Comparison of ENCODE assay signal across 9 mouse cellular contexts in genomic region chr5:136051231-136052085, GRCm38 (mm10). TPM values are rescaled to one million over a fixed set of nuclear protein-coding genes. Genes with fewer than 3 reads are reported as not detected.
DNase-seq lines count a peak whose midpoint lies in the region; ATAC-seq lines count a peak whose summit lies in the region.
"Had no signal": no experiment of that assay in that cellular context is flagged by ENCODE, and none has a peak within 500 bp of the region (broad histone marks: within the 10 kb centered on the region; RNA-seq: fewer than 3 reads in every experiment).

No protein-coding gene starts in this region.

- H3K27ac ChIP-seq in midbrain, embryonic 10.5 days (replicated peaks): peak overlapping the region; percentile 88
- H3K27ac ChIP-seq in midbrain, embryonic 15.5 days: no peak overlapping the region
- H3K27ac ChIP-seq in embryonic facial prominence, embryonic 10.5 days (replicated peaks): peak overlapping the region; percentile 83
- H3K27ac ChIP-seq in heart, embryonic 16.5 days (ENCODE audit: low read length): peak overlapping the region; percentile 66
- no peak overlapping the region for H3K27ac ChIP-seq in midbrain, embryonic 16.5 days (ENCODE audit: low read length)

- peaks cover 16% of the 10 kb centered on the region for H3K4me1 ChIP-seq in midbrain, embryonic 10.5 days
- H3K4me1 ChIP-seq in midbrain, embryonic 15.5 days: peaks cover 8% of the 10 kb centered on the region; the same call in 1 of the 2 replicates
- H3K4me1 ChIP-seq in embryonic facial prominence, embryonic 10.5 days: peaks cover 22% of the 10 kb centered on the region
- peaks cover 10% of the 10 kb centered on the region for H3K4me1 ChIP-seq in heart, embryonic 16.5 days (ENCODE audit: control insufficient read depth, insufficient read depth, low read length)
- H3K4me1 ChIP-seq in midbrain, embryonic 16.5 days (ENCODE audit: control insufficient read depth, insufficient read depth, low read length): 0 out of 2 replicates have a peak, but pooled peaks cover 2% of the 10 kb centered on the region

- H3K27me3 ChIP-seq in midbrain, embryonic 10.5 days (ENCODE audit: low read depth, poor library complexity, severe bottlenecking): no peaks in the 10 kb centered on the region
- H3K27me3 ChIP-seq in midbrain, embryonic 15.5 days (replicated peaks): no peaks in the 10 kb centered on the region
- no peaks in the 10 kb centered on the region for H3K27me3 ChIP-seq in embryonic facial prominence, embryonic 10.5 days (replicated peaks; ENCODE audit: low read depth, poor library complexity, severe bottlenecking)
- no peaks in the 10 kb centered on the region for H3K27me3 ChIP-seq in heart, embryonic 16.5 days (ENCODE audit: control insufficient read depth, insufficient read depth, low read length)
- no peaks in the 10 kb centered on the region for H3K27me3 ChIP-seq in midbrain, embryonic 16.5 days (ENCODE audit: control insufficient read depth, insufficient read depth, low read depth, low read length)

- no peaks in the 10 kb centered on the region for H3K36me3 ChIP-seq in midbrain, embryonic 10.5 days
- no peaks in the 10 kb centered on the region for H3K36me3 ChIP-seq in midbrain, embryonic 15.5 days (replicated peaks)
- no peaks in the 10 kb centered on the region for H3K36me3 ChIP-seq in embryonic facial prominence, embryonic 10.5 days (replicated peaks)
- no peaks in the 10 kb centered on the region for H3K36me3 ChIP-seq in heart, embryonic 16.5 days (ENCODE audit: control insufficient read depth, insufficient read depth)
- no peaks in the 10 kb centered on the region for H3K36me3 ChIP-seq in midbrain, embryonic 16.5 days (ENCODE audit: control insufficient read depth, insufficient read depth, low read length)

- H3K9ac ChIP-seq in midbrain, embryonic 15.5 days: no peak overlapping the region
- H3K9ac ChIP-seq in heart, embryonic 16.5 days (ENCODE audit: low read length): no peak overlapping the region
- H3K9ac ChIP-seq in midbrain, embryonic 16.5 days (ENCODE audit: low read depth, low read length): no peak overlapping the region

- H3K9me3 ChIP-seq in midbrain, embryonic 10.5 days (replicated peaks): no peaks in the 10 kb centered on the region
- H3K9me3 ChIP-seq in midbrain, embryonic 15.5 days: no peaks in the 10 kb centered on the region
- no peaks in the 10 kb centered on the region for H3K9me3 ChIP-seq in embryonic facial prominence, embryonic 10.5 days
- H3K9me3 ChIP-seq in heart, embryonic 16.5 days (replicated peaks; ENCODE audit: control insufficient read depth, low read length): no peaks in the 10 kb centered on the region
- H3K9me3 ChIP-seq in midbrain, embryonic 16.5 days (replicated peaks; ENCODE audit: control insufficient read depth, low read length, poor library complexity, severe bottlenecking): no peaks in the 10 kb centered on the region

- 9% methylated on average over 10 of the region's 10 CpGs for WGBS in midbrain, embryonic 10.5 days
- WGBS in midbrain, embryonic 15.5 days: 6% methylated on average over 10 of the region's 10 CpGs
- 15% methylated on average over 10 of the region's 10 CpGs for WGBS in embryonic facial prominence, embryonic 10.5 days
- WGBS in heart, embryonic 16.5 days: 16% methylated on average over 10 of the region's 10 CpGs
- WGBS in midbrain, embryonic 16.5 days: 10% methylated on average over 10 of the region's 10 CpGs

- H3K4me3 ChIP-seq in midbrain, embryonic 10.5 days: peak overlapping the region; percentile 28
- no peak overlapping the region for H3K4me3 ChIP-seq in midbrain, embryonic 15.5 days
- peak overlapping the region; percentile 23; the same call in 1 of the 2 replicates for H3K4me3 ChIP-seq in embryonic facial prominence, embryonic 10.5 days
- no peak overlapping the region for H3K4me3 ChIP-seq in heart, embryonic 16.5 days (ENCODE audit: low read length)
- no peak overlapping the region for H3K4me3 ChIP-seq in midbrain, embryonic 16.5 days (ENCODE audit: low read depth, low read length)

- H3K4me2 ChIP-seq in midbrain, embryonic 15.5 days: no peak overlapping the region
- H3K4me2 ChIP-seq in heart, embryonic 16.5 days (ENCODE audit: low read depth, low read length): 0 out of 2 replicates have a peak overlapping the region, but pooled peaks have one; percentile 9
- no peak overlapping the region for H3K4me2 ChIP-seq in midbrain, embryonic 16.5 days (ENCODE audit: low read length)

- no peak for ATAC-seq in midbrain, embryonic 15.5 days (replicated peaks)
- ATAC-seq in heart, embryonic 16.5 days (replicated peaks; ENCODE audit: extremely low read depth, insufficient read depth, low FRiP score): peak; percentile 85
- ATAC-seq in midbrain, embryonic 16.5 days: 0 out of 2 replicates have a peak, but pooled peaks have one; percentile 39

- DNase-seq in midbrain, embryonic 10.5 days (ENCODE audit: low spot score): peak; percentile 76
- DNase-seq in embryonic facial prominence, embryonic 10.5 days (ENCODE audit: low spot score): peak; percentile 70
- peak; percentile 89 for DNase-seq in kidney, postnatal 10 days
- no peak for DNase-seq in layer of hippocampus, postnatal 14 days (ENCODE audit: low spot score in 2 of 2)
- no peak for DNase-seq in thymus, postnatal 0 days (ENCODE audit: low spot score)

RNA-seq across cellular contexts. Expression of gene Upk3bl, which starts 2.8 kb away (rescaled TPM):
- 0.50 and 0.72 TPM in 2 replicates for polyA plus RNA-seq in midbrain, embryonic 10.5 days (2016; fragmentation: Nextera tagmentation; extraction: Ambion mirVana)
- polyA plus RNA-seq in midbrain, embryonic 15.5 days (2015; fragmentation: Nextera tagmentation; extraction: Ambion mirVana): not detected in 2 replicates
- 6.0 and 6.7 TPM in 2 replicates for polyA plus RNA-seq in embryonic facial prominence, embryonic 10.5 days (2016; fragmentation: Nextera tagmentation; extraction: Ambion mirVana)
- polyA plus RNA-seq in heart, embryonic 16.5 days (2015; fragmentation: Nextera tagmentation; extraction: Ambion mirVana): 1.2 and 2.6 TPM in 2 replicates
- 0.19 TPM in 1 of 2 replicates, not detected in the other for polyA plus RNA-seq in midbrain, embryonic 16.5 days (2015; fragmentation: Nextera tagmentation; extraction: Ambion mirVana)
- not detected for total RNA-seq in layer of hippocampus, postnatal 14 days (2021)
- 2.1 and 8.2 TPM in 2 replicates for polyA plus RNA-seq in thymus, postnatal 0 days (2015; fragmentation: Nextera tagmentation; extraction: Ambion mirVana)

RNA-seq across cellular contexts. Expression of gene Upk3b, which starts 13.2 kb away (rescaled TPM):
- 0.10 TPM in 1 of 2 replicates, not detected in the other for polyA plus RNA-seq in midbrain, embryonic 10.5 days (2016; fragmentation: Nextera tagmentation; extraction: Ambion mirVana)
- polyA plus RNA-seq in midbrain, embryonic 15.5 days (2015; fragmentation: Nextera tagmentation; extraction: Ambion mirVana): not detected in 2 replicates
- 0.32 and 0.78 TPM in 2 replicates for polyA plus RNA-seq in embryonic facial prominence, embryonic 10.5 days (2016; fragmentation: Nextera tagmentation; extraction: Ambion mirVana)
- polyA plus RNA-seq in heart, embryonic 16.5 days (2015; fragmentation: Nextera tagmentation; extraction: Ambion mirVana): 26.7 and 28.7 TPM in 2 replicates
- 0.05 TPM in 1 of 2 replicates, not detected in the other for polyA plus RNA-seq in midbrain, embryonic 16.5 days (2015; fragmentation: Nextera tagmentation; extraction: Ambion mirVana)
- total RNA-seq in layer of hippocampus, postnatal 14 days (2021): not detected
- polyA plus RNA-seq in thymus, postnatal 0 days (2015; fragmentation: Nextera tagmentation; extraction: Ambion mirVana): 0.32 and 0.48 TPM in 2 replicates
- total RNA-seq: left cerebral cortex, adult 8-10 months had no signal

RNA-seq across cellular contexts. Expression of gene Rasa4, which starts 32.3 kb away (rescaled TPM):
- polyA plus RNA-seq in midbrain, embryonic 10.5 days (2016; fragmentation: Nextera tagmentation; extraction: Ambion mirVana): 3.6 and 6.3 TPM in 2 replicates
- polyA plus RNA-seq in midbrain, embryonic 15.5 days (2015; fragmentation: Nextera tagmentation; extraction: Ambion mirVana): 22.0 and 22.8 TPM in 2 replicates
- 2.4 and 4.7 TPM in 2 replicates for polyA plus RNA-seq in embryonic facial prominence, embryonic 10.5 days (2016; fragmentation: Nextera tagmentation; extraction: Ambion mirVana)
- polyA plus RNA-seq in heart, embryonic 16.5 days (2015; fragmentation: Nextera tagmentation; extraction: Ambion mirVana): 2.0 and 2.3 TPM in 2 replicates
- 22.0 and 29.1 TPM in 2 replicates for polyA plus RNA-seq in midbrain, embryonic 16.5 days (2015; fragmentation: Nextera tagmentation; extraction: Ambion mirVana)
- 1 to 10 TPM; 4.3 to 4.4 TPM for total RNA-seq in layer of hippocampus, postnatal 14 days (2021)
- 11.2 and 13.3 TPM in 2 replicates for polyA plus RNA-seq in thymus, postnatal 0 days (2015; fragmentation: Nextera tagmentation; extraction: Ambion mirVana)

RNA-seq across cellular contexts. Expression of gene Dtx2, which starts 56.9 kb away (rescaled TPM):
- polyA plus RNA-seq in midbrain, embryonic 10.5 days (2016; fragmentation: Nextera tagmentation; extraction: Ambion mirVana): 36.3 and 39.6 TPM in 2 replicates
- 26.8 and 27.5 TPM in 2 replicates for polyA plus RNA-seq in midbrain, embryonic 15.5 days (2015; fragmentation: Nextera tagmentation; extraction: Ambion mirVana)
- polyA plus RNA-seq in embryonic facial prominence, embryonic 10.5 days (2016; fragmentation: Nextera tagmentation; extraction: Ambion mirVana): 38.5 and 39.2 TPM in 2 replicates
- 21.8 and 22.5 TPM in 2 replicates for polyA plus RNA-seq in heart, embryonic 16.5 days (2015; fragmentation: Nextera tagmentation; extraction: Ambion mirVana)
- polyA plus RNA-seq in midbrain, embryonic 16.5 days (2015; fragmentation: Nextera tagmentation; extraction: Ambion mirVana): 24.0 and 26.1 TPM in 2 replicates
- total RNA-seq in layer of hippocampus, postnatal 14 days (2021): 1 to 10 TPM; 9.1 to 9.5 TPM
- 43.9 and 46.0 TPM in 2 replicates for polyA plus RNA-seq in thymus, postnatal 0 days (2015; fragmentation: Nextera tagmentation; extraction: Ambion mirVana)

Comparison
In these comparisons a context has a peak if more than half of its experiments do, and no peak if none do; other contexts are left out.
1. H3K27ac ChIP-seq: peak in midbrain, embryonic 10.5 days (single experiment), embryonic facial prominence, embryonic 10.5 days (single experiment) and heart, embryonic 16.5 days (single experiment); none in midbrain, embryonic 15.5 days (single experiment) and midbrain, embryonic 16.5 days (single experiment).
2. H3K4me3 ChIP-seq: peak in midbrain, embryonic 10.5 days (single experiment) and embryonic facial prominence, embryonic 10.5 days (single experiment); none in midbrain, embryonic 15.5 days (single experiment), heart, embryonic 16.5 days (single experiment) and midbrain, embryonic 16.5 days (single experiment).
3. DNase-seq: peak in midbrain, embryonic 10.5 days (single experiment), embryonic facial prominence, embryonic 10.5 days (single experiment) and kidney, postnatal 10 days (single experiment); none in layer of hippocampus, postnatal 14 days (0 of 2) and thymus, postnatal 0 days (single experiment).
4. RNA of gene Upk3b, which starts 13.2 kb away (polyA plus RNA-seq): 26.7 to 28.7 TPM in heart, embryonic 16.5 days; 0.32 to 0.48 TPM in thymus, postnatal 0 days, 0.32 to 0.78 TPM in embryonic facial prominence, embryonic 10.5 days, 0.05 TPM in midbrain, embryonic 16.5 days, not detected in midbrain, embryonic 15.5 days and 0.10 TPM in midbrain, embryonic 10.5 days; every median in the first group is over 10 times any median in the second.